Mouse (Mus musculus) kidney, postnatal 10 days (tissue): ENCODE data around the gene Rs1.
"Not testable (repeated sequence)": the region's sequence is repeated elsewhere in the genome, so short reads cannot be mapped to it uniquely, and the experiment has no call there.

Experiments used
- DNase-seq: peaks from one replicate; pipeline ENCODE4 v3.0.0; 2021; ENCODE audit warnings: mixed read lengths

The Rs1 gene

DNA sequence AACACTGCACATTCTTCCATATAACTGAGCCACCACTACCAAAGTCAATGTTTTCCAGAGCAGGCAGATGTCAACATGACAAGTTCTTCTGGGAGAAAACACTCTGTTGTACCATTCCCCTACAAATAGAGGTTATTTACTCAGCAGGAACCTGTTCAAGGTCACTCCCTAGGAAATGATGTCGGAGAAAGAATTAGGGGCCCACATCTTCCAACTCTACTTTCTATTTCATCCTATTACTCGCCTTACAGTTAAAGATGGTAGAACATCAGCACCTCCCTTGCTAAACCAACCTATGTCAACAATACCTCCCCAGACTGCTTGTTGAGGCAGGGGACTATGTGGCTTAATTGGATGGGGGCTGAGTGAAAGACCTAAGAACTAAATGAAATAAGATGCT is at the start of gene Rs1:
Gene Rs1 (plus strand): TSS at position 301 of the 400 bp plus-strand sequence.
- no peak for DNase-seq

DNA sequence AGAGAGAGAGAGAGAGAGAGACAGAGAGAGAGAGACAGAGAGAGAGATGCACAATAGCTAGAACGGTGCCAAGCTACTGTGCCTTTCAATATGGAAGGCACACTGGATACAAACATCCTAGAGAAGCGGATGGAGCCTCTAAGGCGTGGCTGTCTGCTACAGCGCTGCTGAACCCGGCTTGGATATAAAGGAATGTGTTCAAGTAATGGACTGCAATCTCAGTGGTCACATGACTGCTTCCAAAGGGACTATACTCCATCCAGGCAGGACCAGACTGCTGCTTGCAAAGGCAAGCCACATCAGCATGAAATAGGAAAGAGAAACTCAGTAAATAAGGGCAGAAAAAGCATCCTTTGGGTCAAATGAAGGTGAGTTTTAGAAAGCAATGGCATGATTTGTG is 32.2 kb upstream of the Rs1 start, which contains the start of gene Ppef1:
Gene Ppef1 (minus strand): TSS at position 116 of the 400 bp plus-strand sequence.
- DNase-seq = no peak

DNA sequence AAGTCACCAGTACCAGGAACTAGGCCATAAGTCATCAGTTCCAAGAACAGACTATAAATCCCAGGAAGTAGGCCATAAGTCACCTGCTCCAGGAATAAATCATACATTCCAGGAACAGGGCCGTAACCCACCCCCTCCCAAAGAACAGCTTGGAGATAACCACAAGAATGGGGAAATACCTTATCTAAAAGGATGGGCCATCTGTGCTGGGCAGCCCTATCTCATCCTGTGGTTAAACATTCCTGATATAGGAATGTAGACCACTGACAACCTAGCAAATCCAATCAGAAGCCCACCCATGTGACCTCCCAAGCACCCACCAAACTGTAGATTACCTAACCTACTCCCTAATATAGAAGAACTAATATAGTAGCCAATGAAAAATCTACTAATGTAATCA is 22.4 kb upstream of the Rs1 start:
- no peak for DNase-seq

DNA sequence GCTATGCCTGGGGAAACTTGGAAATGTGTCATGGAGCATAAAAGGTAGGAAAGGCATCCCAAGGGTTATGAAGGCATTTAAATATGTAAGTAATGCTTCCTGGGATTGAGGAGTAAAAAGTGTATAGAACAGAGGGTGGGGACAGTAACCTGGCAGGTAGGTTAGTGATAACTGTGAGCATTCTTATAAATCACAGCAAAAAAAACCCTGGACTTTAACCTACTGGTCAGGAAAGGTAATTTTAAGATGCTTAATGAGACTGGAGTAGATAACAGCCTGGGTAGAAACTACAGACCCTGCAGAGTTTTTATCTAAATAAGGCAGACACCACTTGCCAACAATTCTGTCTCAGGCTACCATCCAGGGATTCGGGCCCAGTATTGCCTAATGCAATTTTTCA is 19.2 kb upstream of the Rs1 start:
- no peak for DNase-seq

DNA sequence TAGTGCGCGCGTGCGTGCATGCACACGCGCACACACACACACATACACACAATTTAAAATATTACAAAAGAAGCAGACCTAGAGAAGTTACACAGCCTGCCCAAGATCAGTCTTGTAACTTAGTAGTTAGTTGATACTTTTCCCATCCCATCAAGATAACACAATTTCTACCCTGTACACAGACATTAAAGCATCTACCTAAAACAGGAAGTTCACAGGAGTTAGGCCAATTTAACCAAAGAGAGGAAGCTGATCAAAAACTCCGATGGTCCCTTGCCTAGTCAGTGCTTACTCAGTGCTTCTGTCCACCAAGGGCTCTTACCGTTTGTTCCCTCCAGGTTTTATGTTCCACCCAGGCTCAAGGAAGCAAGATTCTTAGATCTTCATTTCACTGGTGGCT is 17.0 kb upstream of the Rs1 start:
- no peak for DNase-seq

DNA sequence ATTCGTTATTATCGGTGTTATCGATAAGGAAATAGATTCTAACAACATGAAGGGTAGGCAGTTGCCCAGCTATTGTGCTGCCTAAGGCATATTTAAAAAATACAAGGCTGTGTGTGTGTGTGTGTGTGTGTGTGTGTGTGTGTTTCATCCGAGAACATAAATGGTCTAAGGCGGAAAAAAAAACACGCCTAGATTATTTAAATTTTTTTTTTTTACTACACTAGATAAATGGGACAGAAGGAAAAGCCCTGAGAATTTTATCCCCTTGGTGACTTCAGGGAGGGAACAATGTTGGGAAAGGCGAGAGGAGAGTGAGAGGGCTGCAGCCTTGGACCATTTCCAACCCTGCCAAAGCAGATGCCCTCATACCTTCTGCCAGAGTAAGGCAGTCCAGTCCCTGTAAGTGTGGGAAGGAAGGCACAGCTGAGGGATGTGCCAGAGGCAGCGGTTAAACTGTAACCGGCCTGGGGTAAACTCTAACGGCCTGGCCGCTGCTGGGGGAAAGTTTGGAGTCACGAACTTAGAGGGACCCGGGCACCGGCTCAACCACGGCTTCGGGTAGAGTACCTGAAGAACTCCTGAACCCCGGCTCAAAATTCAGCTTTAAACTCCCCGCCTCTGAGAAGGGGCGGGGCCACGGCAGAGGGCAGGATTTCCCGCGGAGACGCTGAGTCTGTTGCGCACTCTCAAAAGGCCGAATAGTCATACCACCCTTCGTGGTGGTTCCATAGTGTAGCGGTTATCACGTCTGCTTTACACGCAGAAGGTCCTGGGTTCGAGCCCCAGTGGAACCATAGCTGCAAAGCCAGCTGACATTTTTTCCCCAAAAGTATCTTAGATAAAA is 2.2 kb upstream of the Rs1 start:
- peak; percentile 94 for DNase-seq

DNA sequence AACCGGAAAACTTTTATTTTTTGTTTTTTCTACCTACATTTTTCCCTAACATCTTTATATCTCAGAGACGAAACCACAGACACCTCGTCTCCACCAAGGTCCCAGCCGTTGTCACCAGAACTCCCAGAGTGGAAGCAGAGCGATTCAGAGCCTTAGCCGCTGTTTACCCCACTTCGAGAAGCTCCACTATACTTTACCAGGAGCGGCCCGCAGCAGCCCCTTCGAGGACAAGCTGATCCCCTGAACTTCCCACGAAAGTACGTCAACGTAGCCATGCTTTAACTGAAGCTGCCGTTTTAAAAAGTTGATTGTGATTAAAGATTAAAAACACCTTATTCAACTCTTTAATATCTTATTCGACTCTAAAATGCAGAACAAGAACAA is 1.6 kb upstream of the Rs1 start:
- no peak for DNase-seq

DNA sequence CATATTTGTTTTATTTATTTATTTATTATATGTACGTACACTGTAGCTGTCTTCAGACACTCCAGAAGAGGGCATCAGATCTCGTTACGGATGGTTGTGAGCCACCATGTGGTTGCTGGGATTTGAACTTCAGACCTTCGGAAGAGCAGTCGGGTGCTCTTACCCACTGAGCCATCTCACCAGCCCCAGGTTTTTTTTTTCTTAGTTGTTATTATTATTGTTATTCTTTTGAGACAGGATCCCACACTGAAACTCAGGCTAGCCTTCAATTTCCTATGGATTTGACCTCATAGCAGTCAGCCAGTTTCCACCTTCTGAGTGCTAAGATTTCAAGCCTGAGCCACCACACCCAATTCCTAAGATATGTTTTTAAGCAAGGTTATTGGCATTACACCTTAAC is 1.8 kb downstream of the Rs1 start:
- DNase-seq = not testable (repeated sequence)

DNA sequence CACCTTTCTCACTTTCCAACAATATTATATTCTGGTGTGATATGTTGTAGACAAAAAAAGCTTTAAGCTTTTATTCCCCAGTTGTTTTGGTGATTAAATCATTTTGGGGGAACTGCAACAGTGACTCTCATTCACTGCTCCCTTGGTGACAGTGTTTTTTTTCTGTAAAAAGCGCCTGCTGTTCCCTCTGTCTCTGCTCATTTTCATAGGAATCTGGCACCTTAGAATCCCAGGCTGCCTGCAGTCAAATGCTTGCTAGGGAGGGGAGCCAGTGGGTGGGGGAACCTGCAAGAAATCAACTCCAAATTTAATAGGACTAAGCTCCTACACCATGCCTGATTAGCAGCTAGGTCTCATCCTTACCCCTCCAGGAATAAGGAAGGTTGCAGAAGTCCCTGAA is 5.2 kb downstream of the Rs1 start:
- DNase-seq = no peak

DNA sequence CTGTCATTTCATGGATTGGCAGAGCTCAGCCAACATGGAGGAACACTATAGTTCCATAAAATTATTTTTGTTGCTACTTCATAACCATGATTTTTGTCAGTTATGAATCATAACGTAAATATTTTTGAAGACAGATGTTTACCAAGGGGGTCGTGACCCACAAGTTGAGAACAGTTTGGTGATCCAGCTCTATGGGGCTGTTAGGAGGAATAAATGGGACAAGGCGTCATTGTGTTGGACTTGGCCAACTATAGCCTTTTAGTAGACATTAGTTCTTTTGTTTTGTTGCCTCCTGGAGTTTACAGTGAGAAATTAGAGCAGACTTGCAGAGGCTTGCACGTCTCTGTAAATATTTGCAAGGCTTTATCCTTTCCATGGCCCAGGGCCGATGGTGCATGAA is 14.5 kb downstream of the Rs1 start:
- DNase-seq = no peak

DNA sequence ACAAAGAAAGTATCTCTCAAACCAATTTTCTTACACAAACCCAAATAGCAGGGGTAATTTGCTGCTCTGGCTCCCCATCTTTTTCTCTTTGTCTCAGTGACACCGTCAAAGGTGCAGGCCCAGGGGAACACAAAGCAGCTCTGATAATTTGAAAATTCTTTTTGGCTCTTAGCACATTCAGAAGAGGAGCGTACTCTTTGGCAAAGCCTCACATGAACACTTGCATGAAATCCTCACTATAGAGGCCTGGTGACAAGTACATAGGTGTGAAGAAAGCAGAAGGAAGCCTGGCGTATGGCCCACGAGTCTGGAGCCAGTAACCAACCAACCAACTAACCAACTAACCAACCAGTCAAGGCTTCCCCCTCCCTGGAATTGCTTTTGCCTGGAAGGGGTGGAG is 27.1 kb downstream of the Rs1 start:
- DNase-seq = no peak

DNA sequence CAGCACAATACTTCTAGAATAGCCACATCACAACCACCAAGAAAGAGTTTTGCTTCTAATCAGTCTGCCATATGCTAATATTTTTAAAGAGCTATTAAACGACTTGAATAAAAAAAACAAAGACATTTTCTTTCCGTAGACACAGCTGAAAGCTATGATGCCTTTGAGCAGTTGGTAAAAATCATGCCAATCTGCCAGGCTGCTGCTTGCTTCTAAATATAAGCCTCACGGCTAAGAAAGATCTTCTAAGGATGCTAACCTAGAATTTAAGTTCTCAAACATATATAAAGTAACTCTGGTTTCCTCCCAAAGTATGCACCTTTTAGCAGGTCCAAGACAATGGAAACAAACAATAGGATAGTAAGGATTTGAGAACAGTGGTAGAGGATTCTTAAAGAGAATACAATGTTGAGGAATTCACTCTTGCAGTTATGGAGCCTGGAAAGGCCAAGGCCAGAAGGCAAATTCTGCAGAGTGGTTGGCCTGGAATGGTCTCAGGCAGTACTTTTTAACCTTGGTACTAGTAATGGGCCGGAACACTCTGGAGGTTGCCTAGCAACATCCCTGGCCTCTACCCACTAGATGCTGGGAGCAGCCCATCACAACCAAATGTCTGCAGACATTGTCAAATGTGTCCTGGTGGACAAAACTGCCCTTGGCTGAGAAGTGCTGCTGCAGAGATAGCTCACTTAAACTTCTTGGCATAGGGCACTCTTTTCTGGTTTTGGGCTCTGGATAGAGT is 36.8 kb downstream of the Rs1 start:
- DNase-seq = no peak

DNA sequence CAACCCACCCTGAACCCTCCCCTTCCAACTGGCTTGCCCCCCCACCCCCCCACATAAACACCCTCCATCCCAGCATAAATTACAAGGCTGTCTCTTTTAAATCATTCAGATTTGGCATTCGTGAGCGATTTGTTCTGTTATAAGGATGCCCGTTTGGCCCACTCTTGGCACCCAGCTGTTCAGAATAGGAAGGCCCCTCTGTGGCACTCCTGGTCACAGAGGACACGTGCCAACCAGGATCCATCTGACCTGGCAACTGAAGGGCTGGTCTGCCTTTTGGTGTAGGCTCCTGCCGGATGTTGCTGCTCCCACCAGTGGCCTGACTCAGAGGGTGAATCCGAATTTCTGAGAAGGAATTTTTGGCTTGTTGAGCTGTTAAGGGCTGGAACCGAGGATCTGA is 40.4 kb downstream of the Rs1 start:
- DNase-seq = no peak
